Mouse (Mus musculus): Measurements from ENCODE around the gene Kif5a. TPM values are rescaled to one million over a fixed set of nuclear protein-coding genes. Genes with fewer than 3 reads are reported as not detected.

Kif5a gene
- polyA plus RNA-seq, 1 experiment from 2014 or later, result 47.6 TPM

DNA sequence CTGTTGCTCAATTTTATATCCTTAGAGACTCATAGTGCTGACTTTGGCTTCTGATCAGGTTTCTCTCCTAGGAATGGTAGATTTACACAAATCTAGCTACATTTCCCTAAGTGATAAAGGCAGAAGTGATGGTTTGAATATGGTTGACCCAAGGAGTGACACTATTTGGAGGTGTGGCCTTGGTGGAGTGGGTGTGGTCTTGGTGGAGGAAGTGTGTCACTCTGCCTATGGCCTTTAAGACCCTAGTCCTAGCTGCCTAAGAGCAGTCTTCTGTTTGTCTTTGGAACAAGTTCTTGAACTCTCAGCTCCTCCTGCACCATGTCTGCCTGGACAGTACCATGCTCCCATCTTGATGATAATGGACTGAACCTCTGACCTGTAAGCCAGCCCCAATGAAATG is 46.0 kb downstream of the Kif5a start:
- ATAC-seq, result no peak
- no peaks in the 10 kb centered on the region for H3K4me1 ChIP-seq (ENCODE audit: control insufficient read depth, insufficient read depth, low read length)
- no peak overlapping the region for H3K27ac ChIP-seq (ENCODE audit: low read depth, low read length)
- H3K4me3 ChIP-seq (ENCODE audit: low read depth, low read length), result no peak overlapping the region
- no peaks in the 10 kb centered on the region for H3K36me3 ChIP-seq (ENCODE audit: control insufficient read depth, insufficient read depth, low read length)
- no peak for DNase-seq (ENCODE audit: low spot score)
- H3K27me3 ChIP-seq (replicated peaks; ENCODE audit: control insufficient read depth, insufficient read depth, low read length), result no peaks in the 10 kb centered on the region
- H3K9me3 ChIP-seq (replicated peaks; ENCODE audit: control insufficient read depth, low read length), result no peaks in the 10 kb centered on the region
- no peak overlapping the region for H3K9ac ChIP-seq (ENCODE audit: low read length)
- no peak overlapping the region for H3K4me2 ChIP-seq (ENCODE audit: low read length)

DNA sequence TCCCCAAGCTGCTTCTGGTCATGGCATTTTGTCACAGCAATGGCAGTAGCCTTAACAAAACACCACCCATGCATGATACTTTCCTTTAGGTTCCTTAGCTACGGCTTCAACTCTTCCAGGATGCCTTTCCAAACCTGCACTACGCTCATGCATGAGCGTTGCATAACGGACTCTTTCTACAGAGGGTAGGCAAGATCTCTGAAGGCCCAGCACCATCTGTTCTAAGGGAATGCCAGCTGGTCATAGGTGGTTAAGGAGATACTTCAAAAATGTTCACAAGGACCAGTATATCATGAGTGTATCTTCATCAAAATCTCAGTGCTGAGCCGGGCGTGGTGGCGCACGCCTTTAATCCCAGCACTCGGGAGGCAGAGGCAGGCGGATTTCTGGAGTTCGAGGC is 46.7 kb downstream of the Kif5a start:
- Histone ChIP-seq H3K36me3 (ENCODE audit: control insufficient read depth, insufficient read depth, low read length) (no peaks in the 10 kb centered on the region), H3K4me1 (ENCODE audit: control insufficient read depth, insufficient read depth, low read length) (no peaks in the 10 kb centered on the region), H3K4me2 (ENCODE audit: low read length) (no peak overlapping the region), H3K27ac (ENCODE audit: low read depth, low read length) (no peak overlapping the region), H3K27me3 (replicated peaks; ENCODE audit: control insufficient read depth, insufficient read depth, low read length) (no peaks in the 10 kb centered on the region), H3K4me3 (ENCODE audit: low read depth, low read length) (no peak overlapping the region), H3K9me3 (replicated peaks; ENCODE audit: control insufficient read depth, low read length) (no peaks in the 10 kb centered on the region), H3K9ac (ENCODE audit: low read length) (no peak overlapping the region)
- ATAC-seq (no peak), DNase-seq (ENCODE audit: low spot score) (no peak)
- 97% methylated on average over 11 of the region's 11 CpGs for WGBS

DNA sequence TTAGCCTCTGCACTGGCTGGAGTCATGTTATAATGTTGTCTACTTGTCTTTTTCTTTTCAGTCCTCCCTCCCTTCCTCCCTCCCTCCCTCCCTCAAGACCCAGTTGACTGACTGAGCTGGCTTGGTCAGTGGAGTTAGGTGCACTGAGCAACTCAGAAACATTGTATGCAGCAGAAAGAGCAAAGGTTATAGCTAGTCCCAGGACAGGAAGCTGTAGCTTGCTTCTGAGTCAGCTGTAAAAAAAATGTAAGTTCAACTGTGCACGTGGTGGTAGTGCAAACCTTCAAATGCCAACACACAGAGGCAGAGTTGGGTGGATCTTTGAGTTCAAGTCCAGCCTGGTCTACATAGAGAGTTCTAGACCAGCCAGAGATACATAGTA is 48.7 kb downstream of the Kif5a start:
- H3K4me2 ChIP-seq (ENCODE audit: low read length), result no peak overlapping the region
- 60% methylated on average over 1 of the region's 1 CpGs for WGBS
- no peak for DNase-seq (ENCODE audit: low spot score)
- no peaks in the 10 kb centered on the region for H3K36me3 ChIP-seq (ENCODE audit: control insufficient read depth, insufficient read depth, low read length)
- no peak overlapping the region for H3K9ac ChIP-seq (ENCODE audit: low read length)
- no peaks in the 10 kb centered on the region for H3K9me3 ChIP-seq (replicated peaks; ENCODE audit: control insufficient read depth, low read length)
- H3K27me3 ChIP-seq (replicated peaks; ENCODE audit: control insufficient read depth, insufficient read depth, low read length), result no peaks in the 10 kb centered on the region
- no peak for ATAC-seq
- H3K27ac ChIP-seq (ENCODE audit: low read depth, low read length), result no peak overlapping the region
- H3K4me1 ChIP-seq (ENCODE audit: control insufficient read depth, insufficient read depth, low read length), result peaks cover 6% of the 10 kb centered on the region
- H3K4me3 ChIP-seq (ENCODE audit: low read depth, low read length), result no peak overlapping the region

DNA sequence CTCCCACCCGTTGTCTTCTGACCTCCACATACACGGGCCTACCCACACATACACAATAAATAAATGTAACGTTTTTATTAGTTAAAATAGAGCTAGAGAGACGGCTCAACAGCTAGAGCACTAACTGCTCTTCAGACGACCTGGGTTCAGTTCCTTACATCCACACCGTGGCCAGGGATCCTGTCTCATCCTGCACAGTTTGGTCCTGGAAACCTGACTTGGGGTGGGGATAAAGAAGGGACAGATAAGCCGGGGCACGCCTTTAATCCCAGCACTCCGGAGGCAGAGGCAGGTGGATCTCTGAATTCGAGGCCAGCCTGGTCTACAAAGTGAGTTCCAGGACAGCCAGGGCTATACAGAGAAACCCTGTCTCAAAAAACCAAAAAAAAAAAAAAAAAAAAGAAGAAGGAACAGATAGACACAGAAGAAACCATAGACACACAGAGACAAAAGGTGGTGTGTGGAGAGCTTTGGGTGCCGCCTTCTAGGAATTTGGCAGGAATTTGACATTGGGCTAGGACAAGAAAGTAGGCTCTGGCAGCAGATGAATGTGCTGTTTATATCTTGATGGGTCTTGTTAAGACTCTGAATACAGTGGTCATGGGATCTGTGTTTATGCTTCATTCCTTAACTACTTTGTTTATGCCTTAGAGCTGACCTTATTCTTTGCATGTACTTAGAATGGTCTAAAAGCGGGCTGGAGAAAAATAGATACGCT is 49.3 kb downstream of the Kif5a start:
- Histone ChIP-seq H3K4me1 (ENCODE audit: control insufficient read depth, insufficient read depth, low read length) (peaks cover 6% of the 10 kb centered on the region), H3K36me3 (ENCODE audit: control insufficient read depth, insufficient read depth, low read length) (no peaks in the 10 kb centered on the region), H3K27ac (ENCODE audit: low read depth, low read length) (no peak overlapping the region), H3K27me3 (replicated peaks; ENCODE audit: control insufficient read depth, insufficient read depth, low read length) (no peaks in the 10 kb centered on the region), H3K9ac (ENCODE audit: low read length) (no peak overlapping the region), H3K9me3 (replicated peaks; ENCODE audit: control insufficient read depth, low read length) (no peaks in the 10 kb centered on the region), H3K4me3 (ENCODE audit: low read depth, low read length) (no peak overlapping the region), H3K4me2 (ENCODE audit: low read length) (no peak overlapping the region)
- WGBS, result 81% methylated on average over 13 of the region's 13 CpGs
- ATAC-seq, result no peak
- no peak for DNase-seq (ENCODE audit: low spot score)

DNA sequence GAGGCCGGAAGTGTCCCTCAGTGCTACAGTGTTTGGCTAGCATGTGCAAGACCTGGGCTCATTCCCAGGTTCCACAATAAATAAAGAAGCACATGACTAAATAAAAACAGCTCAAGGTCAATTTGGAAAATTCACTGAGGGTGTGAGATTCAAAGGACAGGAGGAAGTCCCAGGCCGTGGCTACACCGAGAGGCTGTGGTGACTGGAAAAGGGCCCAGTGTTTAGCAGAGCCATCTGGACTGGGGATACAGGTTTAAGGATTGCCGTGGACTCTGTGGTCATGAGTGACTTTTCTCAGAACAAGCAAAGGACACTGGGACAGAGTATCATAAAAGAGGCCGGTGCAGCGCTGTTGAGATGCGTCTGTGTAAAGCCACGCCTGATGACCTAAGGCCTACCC is 49.9 kb downstream of the Kif5a start:
- Histone ChIP-seq H3K4me1 (ENCODE audit: control insufficient read depth, insufficient read depth, low read length) (peaks cover 6% of the 10 kb centered on the region), H3K9ac (ENCODE audit: low read length) (no peak overlapping the region), H3K4me2 (ENCODE audit: low read length) (no peak overlapping the region), H3K4me3 (ENCODE audit: low read depth, low read length) (no peak overlapping the region), H3K27me3 (replicated peaks; ENCODE audit: control insufficient read depth, insufficient read depth, low read length) (no peaks in the 10 kb centered on the region), H3K9me3 (replicated peaks; ENCODE audit: control insufficient read depth, low read length) (no peaks in the 10 kb centered on the region), H3K36me3 (ENCODE audit: control insufficient read depth, insufficient read depth, low read length) (no peaks in the 10 kb centered on the region), H3K27ac (ENCODE audit: low read depth, low read length) (no peak overlapping the region)
- 93% methylated on average over 8 of the region's 8 CpGs for WGBS
- ATAC-seq (no peak), DNase-seq (ENCODE audit: low spot score) (no peak)

DNA sequence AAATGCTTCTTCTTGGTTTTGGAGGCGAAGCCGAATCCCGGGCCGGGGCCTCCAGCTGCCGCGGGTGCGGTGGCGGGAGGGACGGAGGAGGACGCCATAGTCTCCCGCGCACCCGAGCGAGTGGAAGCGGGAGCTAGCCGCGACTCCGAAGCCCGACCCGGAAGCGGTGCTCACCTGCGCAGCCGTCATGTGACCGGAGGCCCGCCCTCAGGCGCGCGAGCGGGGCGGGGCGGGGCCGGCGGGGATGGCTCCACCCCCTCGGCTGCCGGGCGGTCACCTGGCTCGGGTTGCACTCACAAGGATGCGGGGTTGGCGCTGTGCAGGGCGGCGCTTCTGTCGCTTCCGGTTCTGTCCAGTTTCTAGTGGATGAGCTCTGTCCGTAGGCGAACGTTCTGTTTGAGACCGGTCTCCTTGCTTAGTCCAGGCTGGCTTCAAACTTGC is 51.7 kb downstream of the Kif5a start, which contains the start of gene Pip4k2c:
Gene Pip4k2c, minus strand, starts transcription at position 172 of the 441 bp plus-strand sequence.
- H3K9ac ChIP-seq (ENCODE audit: low read length), result peak within 1 kb of the TSS; percentile 81
- ATAC-seq (peak; percentile 98), DNase-seq (ENCODE audit: low spot score) (peak; percentile 83)
- peaks cover 6% of the 10 kb centered on the region for H3K4me1 ChIP-seq (ENCODE audit: control insufficient read depth, insufficient read depth, low read length)
- peak within 1 kb of the TSS; percentile 70 for H3K4me3 ChIP-seq (ENCODE audit: low read depth, low read length)
- 2% methylated on average over 43 of the region's 47 CpGs for WGBS
- H3K36me3 ChIP-seq (ENCODE audit: control insufficient read depth, insufficient read depth, low read length), result peaks cover 18% of the 10 kb centered on the region
- peak within 1 kb of the TSS; percentile 75 for H3K4me2 ChIP-seq (ENCODE audit: low read length)
- H3K9me3 ChIP-seq (replicated peaks; ENCODE audit: control insufficient read depth, low read length), result no peaks in the 10 kb centered on the region
- H3K27ac ChIP-seq (ENCODE audit: low read depth, low read length), result 0 out of 2 replicates have a peak within 1 kb of the TSS, but pooled peaks have one; percentile 44
- no peaks in the 10 kb centered on the region for H3K27me3 ChIP-seq (replicated peaks; ENCODE audit: control insufficient read depth, insufficient read depth, low read length)

DNA sequence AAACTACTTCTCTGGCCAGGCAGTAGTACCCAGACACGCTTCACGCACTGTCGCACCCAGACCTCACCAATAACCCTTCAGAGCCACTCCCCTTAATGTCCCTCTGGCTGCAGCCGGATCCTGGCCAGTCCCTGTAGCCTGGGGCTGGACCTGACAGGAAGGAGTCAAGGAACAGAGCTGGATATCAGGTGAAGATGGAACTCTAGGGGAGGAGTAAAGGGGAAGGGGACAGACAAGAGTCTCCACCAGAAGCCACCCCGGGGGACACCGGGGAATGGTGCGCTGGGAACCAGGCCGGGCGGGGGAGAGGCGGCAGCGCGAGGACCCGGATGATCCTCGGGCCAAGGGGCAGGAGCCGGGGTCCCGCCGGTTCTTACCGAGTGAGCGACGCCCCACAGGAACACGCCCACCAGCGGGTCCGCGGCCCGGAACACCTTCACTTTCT is 52.2 kb downstream of the Kif5a start:
- H3K4me1 ChIP-seq (ENCODE audit: control insufficient read depth, insufficient read depth, low read length), result peaks cover 6% of the 10 kb centered on the region
- 0 out of 2 replicates have a peak overlapping the region, but pooled peaks have one; percentile 44 for H3K27ac ChIP-seq (ENCODE audit: low read depth, low read length)
- H3K4me2 ChIP-seq (ENCODE audit: low read length), result peak overlapping the region; percentile 75
- peak overlapping the region; percentile 81 for H3K9ac ChIP-seq (ENCODE audit: low read length)
- H3K4me3 ChIP-seq (ENCODE audit: low read depth, low read length), result peak overlapping the region; percentile 70
- H3K9me3 ChIP-seq (replicated peaks; ENCODE audit: control insufficient read depth, low read length), result no peaks in the 10 kb centered on the region
- peaks cover 23% of the 10 kb centered on the region for H3K36me3 ChIP-seq (ENCODE audit: control insufficient read depth, insufficient read depth, low read length)
- H3K27me3 ChIP-seq (replicated peaks; ENCODE audit: control insufficient read depth, insufficient read depth, low read length), result no peaks in the 10 kb centered on the region
- ATAC-seq (peak; percentile 69), DNase-seq (ENCODE audit: low spot score) (no peak)
- under 1% methylated on average over 25 of the region's 25 CpGs for WGBS

DNA sequence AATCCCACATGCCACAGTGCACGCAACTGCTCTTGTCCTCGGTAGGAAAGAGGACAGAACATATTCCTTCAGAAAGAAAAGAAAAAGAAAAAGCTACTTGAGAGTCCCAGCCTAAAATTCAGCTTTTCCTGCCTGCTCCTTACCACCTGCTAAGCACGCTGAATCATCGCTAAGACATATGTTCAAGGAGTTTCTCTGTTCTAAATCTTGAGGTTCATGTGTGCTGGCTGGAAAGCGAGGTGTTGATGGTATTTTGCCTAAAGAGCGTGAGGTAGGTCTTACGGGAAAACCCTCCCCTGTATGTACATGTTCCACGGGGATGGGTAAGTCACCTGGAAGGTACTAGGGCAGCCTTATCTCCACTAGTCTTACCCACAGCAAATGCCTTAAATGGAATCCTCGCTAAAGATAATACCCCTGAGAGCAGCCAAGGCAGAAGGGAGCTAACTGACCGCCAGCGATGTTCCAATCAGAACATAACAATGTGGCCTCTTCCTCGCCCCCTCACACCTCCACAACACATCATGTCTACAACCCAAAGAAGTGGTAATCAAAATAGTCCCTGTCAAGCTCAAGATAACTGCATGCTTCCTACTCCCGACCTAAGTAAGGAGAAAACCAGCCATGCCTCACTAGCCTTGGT is 53.1 kb downstream of the Kif5a start:
- Histone ChIP-seq H3K36me3 (ENCODE audit: control insufficient read depth, insufficient read depth, low read length) (peaks cover 32% of the 10 kb centered on the region), H3K9me3 (replicated peaks; ENCODE audit: control insufficient read depth, low read length) (no peaks in the 10 kb centered on the region), H3K27ac (ENCODE audit: low read depth, low read length) (no peak overlapping the region), H3K9ac (ENCODE audit: low read length) (peak overlapping the region; percentile 81; the same call in 1 of the 2 replicates), H3K27me3 (replicated peaks; ENCODE audit: control insufficient read depth, insufficient read depth, low read length) (no peaks in the 10 kb centered on the region), H3K4me3 (ENCODE audit: low read depth, low read length) (no peak overlapping the region), H3K4me1 (ENCODE audit: control insufficient read depth, insufficient read depth, low read length) (peaks cover 6% of the 10 kb centered on the region), H3K4me2 (ENCODE audit: low read length) (peak overlapping the region; percentile 75; the same call in 1 of the 2 replicates)
- ATAC-seq (no peak), DNase-seq (ENCODE audit: low spot score) (no peak)
- WGBS, result 90% methylated on average over 13 of the region's 13 CpGs

DNA sequence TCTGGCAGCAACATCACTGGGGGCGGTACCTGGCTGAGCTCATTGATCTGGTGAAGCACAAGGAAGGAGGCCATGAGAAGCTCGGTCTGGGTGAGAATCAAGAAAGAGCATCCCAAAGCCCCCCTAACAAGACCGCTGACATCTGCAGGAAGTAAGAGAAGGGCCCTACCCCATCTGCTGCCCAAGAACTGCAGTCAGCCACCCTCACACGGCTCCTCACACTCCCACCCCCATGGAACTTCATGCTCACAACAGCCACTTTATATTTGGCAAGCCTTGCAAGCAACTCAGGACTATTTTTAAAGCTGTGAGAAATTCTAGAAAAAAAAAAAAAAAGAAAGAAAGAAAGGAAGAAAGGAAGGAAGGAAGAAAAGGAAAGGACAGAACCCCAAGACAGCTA is 54.2 kb downstream of the Kif5a start:
- H3K4me1 ChIP-seq (ENCODE audit: control insufficient read depth, insufficient read depth, low read length), result peaks cover 6% of the 10 kb centered on the region
- H3K9me3 ChIP-seq (replicated peaks; ENCODE audit: control insufficient read depth, low read length), result no peaks in the 10 kb centered on the region
- peaks cover 41% of the 10 kb centered on the region for H3K36me3 ChIP-seq (ENCODE audit: control insufficient read depth, insufficient read depth, low read length)
- no peak overlapping the region for H3K4me3 ChIP-seq (ENCODE audit: low read depth, low read length)
- no peak overlapping the region for H3K9ac ChIP-seq (ENCODE audit: low read length)
- no peaks in the 10 kb centered on the region for H3K27me3 ChIP-seq (replicated peaks; ENCODE audit: control insufficient read depth, insufficient read depth, low read length)
- no peak for ATAC-seq
- H3K27ac ChIP-seq (ENCODE audit: low read depth, low read length), result no peak overlapping the region
- no peak overlapping the region for H3K4me2 ChIP-seq (ENCODE audit: low read length)
- no peak for DNase-seq (ENCODE audit: low spot score)
- WGBS, result 88% methylated on average over 4 of the region's 4 CpGs

All from forebrain, embryonic 14.5 days (tissue).